Mouse (Mus musculus) left cerebral cortex, postnatal 36 days (tissue): Measurements from ENCODE around the gene Bach2. TPM values are rescaled to one million over a fixed set of nuclear protein-coding genes. Genes with fewer than 3 reads are reported as not detected.

Experiments used
- DNase-seq, 2 experiments: peaks; one replicate each; pipeline ENCODE4 v3.0.0; 2021 to 2022; ENCODE audit warnings: low spot score in 2 of 2, mixed read lengths in 1 of 2
- intact Hi-C: fragments of 180-260 bp; cut with DNase I; formaldehyde crosslinking; loops from one replicate; pipeline ENCODE4 v1.15.1; 2025
- total RNA-seq, 2 experiments: library from RNA; stranded (reverse); gene quantifications; 2 replicates each; pipeline ENCODE4 v1.2.3; 2021

Bach2 gene
- total RNA-seq, 2 experiments from 2014 or later = 12.6 to 16.0 TPM

DNA sequence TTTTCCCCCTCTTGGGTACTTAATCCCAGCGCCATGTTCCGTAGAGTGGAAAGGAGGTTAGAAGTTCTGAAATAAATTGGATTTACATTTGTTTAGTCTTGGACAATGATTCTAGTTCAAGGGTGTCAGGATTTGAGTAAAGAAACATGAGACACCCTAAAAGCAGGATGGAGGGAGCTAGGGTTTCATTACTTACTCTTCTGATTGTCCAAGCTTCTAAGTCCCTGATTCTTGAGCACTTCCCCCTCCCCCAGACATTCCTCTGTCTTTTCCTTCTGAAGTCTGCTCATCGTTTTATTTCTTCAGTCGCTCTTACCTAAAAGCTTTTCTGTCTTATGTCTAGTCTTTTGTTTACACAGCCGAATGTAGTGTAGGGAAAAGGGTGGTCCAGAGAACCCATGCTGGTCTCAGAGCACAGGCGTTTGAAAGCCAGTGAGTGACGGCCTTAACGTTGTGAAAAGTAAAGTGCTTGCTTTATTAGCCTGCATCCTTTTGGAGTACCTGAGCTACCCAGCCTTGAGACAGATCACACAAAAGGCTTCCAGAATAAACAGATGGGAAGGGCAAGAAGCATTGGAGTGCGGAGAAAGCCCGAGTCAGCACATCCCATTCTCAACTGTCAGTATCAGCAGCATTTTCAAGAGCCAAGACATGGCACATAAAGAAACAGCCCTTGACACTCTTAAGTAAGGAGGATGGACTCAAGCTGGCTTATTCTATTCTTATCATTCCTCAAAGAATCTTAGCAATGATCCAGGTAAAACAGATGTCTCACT, 73.8 kb downstream of the Bach2 start:
- intact Hi-C loops = no loop called here
- no peak for DNase-seq

DNA sequence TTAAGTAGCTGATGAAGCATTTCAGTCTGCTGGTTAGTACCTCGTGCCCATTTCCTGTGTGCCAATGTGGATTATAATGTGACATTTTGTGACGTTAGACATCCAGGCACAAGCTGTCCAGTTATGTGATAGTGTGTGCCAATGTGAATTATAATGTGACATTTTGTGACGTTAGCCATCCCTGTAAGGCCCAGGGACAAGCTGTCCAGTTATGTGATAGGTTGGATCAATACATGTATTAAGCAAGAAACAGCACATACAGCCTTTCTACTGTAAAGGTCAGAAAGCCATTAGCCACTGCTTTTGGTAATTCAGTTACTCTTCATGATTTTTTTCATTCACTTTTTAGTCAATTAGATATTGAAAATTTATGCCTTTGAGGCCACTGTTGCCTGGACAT, 76.3 kb downstream of the Bach2 start:
- DNase-seq = no peak
- intact Hi-C loops = no loop called here

DNA sequence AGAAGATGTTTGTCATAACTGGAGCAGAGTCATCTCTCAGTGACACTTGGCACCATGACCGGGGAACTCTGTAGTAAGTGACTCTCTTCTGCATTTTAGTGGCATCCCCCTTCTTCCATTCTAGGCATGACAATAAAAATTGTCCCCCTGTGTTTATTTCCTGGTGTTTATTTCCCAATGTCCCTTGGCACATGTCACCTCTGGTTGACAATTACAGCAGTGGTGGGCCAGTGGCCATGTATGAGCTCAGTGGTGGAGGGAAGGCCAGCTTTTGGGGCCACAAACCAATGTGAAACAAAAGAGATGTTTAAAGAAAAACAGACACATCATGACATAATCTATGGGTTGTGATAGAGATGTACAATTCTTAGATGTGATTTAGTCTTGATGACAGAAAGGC, 80.0 kb downstream of the Bach2 start:
- no peak for DNase-seq
- intact Hi-C loops = no loop called here

DNA sequence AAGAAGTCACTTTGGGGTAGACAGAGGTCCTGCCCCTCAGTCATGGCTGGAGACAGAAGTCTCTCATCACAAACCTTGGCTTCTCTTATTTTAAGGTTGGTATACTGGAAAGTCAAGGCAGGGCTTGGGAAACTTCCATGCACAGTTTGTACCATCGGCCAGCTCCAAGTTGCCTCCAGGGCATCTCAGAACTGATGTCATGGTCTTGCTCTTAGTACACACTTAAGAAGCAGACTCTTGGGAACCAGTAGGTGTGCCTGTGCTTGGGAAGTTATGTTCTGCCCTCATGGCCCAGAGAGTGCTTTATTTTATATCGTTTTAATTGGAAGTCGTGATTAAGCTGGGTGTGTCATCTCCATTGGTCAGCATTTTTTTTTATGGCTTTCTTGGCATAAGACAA, 80.7 kb downstream of the Bach2 start:
- DNase-seq = no peak
- intact Hi-C loops = no loop called here

DNA sequence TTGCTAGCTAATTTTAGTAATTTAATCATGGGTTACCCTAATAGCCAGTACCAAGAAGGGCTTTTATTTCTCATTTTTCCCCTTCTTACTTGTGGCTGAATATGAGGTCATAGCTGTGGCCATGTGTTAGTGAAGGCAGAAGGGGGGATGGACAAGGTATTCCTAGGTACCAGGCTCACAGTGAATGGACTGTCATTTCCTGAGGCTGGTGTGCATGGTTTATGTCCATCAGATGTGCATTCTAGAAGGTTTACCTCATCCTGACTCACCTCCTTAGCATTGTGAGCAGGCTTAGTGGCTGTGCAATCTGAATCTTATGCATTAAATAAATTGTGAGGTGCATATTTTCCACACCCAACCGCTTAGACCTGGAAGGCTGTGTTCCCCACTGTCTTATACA, 81.4 kb downstream of the Bach2 start:
- no peak for DNase-seq
- intact Hi-C loops = no loop called here

DNA sequence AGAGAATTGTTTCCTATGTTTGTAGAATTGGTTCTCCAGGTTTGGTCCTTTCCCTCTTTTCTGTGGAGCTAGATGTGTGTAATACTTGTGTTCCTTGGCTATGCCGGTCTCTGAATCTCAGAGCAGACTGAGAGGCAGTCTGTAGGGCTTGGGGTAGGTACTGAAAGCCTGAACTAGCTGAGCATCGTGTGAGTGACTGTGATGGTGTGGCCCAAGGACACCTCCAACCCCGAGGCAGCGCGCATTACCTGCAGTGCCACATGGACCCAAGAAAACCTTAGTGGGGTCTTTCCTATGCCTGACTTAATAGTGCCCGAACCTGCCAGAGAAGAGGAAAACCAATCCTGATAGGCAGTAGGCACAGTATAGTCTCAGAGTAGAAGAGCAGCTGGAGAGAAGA, 85.5 kb downstream of the Bach2 start:
- intact Hi-C loops = no loop called here
- DNase-seq = no peak

DNA sequence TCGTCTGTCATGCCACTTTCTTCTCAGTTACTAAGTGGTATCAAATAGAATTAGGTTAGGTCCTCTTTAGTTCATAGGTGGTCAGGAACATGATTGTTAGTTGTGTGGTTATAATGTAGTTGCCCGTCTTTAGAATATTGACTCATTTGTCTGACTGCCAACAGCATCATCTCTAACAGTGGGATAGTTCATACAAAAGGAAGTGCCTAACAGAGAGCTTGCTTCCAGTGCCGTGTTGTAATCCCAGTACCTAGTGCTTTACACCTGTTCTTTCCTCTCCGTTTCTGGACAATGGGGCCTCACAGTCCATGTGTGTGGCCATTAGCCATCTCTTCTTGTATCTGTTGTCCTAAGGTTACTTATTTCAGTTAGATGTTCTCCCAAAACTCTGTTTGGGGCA, 86.4 kb downstream of the Bach2 start:
- no peak for DNase-seq
- intact Hi-C loops = no loop called here

DNA sequence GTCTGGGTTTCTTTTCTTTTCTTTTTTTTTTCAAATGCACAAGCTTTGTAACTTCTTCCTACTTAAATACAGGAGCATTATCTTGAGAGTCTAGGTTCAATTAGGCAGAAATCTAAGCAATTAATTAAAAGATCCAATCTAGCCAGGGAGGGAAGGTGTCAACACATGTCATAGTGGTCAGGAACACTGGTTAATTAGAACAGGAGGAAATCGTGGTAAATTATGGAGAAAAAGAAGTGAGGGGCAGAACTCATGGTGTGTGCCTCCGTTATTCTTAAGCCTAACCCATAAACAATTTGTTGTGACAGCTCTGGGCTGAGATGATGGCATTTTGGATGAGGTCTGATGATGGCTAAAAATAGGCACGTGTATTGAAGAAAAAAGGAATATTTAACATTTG, 87.0 kb downstream of the Bach2 start:
- no peak for DNase-seq
- intact Hi-C loops = no loop called here

DNA sequence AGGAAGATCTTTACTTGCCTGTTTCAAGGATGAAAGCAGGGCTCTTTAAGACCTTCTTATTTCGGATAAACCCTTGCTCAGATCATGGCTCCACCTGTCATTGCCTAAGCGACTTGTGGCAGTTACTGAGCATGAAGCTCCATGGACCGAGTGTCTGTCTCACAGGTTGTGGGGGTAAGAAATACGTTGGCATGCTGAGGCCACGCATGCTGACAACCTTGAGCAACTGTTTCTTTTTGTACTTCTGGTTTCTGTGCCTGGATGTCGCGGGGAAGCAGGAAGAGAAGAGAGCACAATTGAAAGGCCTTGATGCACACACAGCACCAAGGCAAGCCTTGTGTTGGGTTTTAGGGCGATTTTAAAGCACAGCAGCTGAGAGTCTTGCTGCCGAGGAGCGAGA, 87.7 kb downstream of the Bach2 start:
- intact Hi-C loops = no loop called here

DNA sequence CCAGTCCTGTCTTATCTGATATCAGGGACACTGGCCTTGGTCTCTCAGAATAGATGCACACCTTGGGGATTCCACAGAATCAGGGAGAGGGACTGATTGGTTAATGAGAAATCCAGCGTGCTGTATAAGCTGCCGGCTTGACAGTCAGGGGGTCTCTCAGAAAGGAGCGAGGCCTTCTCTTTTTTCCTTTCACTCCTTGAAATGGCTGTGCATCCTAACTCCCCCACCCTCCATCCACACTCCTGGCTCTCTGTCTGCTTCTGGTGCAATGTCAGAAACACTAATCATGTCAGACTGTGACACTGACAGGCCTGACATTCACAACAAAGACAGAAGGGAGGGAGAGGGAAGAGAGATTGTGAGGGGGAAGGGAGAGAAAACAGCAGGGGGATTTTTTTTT, 88.3 kb downstream of the Bach2 start:
- no peak for DNase-seq
- intact Hi-C loops = no loop called here

More for the DNA sequence above, 87.7 kb downstream of the Bach2 start:
- peak; percentile 11 to 35 for DNase-seq

DNA sequence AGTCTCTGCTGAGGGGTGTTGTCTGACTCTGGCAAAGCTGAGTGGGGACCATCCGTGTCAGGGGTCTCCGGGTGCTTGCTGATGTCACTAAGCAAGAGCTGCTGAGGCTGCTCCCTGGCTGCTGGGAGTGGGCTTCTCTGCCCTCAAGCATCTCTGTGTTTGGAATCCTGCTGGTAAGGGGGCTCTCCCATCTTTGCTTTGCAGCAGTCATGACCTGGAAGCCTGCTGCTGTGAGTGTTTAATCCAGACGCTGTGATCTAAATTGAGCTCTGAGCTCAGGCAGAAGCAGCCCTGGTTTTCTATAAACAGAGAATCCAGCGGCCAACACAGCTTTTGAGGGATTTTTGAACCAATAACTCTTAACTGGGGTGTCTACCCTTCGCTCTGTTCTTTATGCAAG, 89.0 kb downstream of the Bach2 start:
- intact Hi-C loops = no loop called here
- DNase-seq = no peak

DNA sequence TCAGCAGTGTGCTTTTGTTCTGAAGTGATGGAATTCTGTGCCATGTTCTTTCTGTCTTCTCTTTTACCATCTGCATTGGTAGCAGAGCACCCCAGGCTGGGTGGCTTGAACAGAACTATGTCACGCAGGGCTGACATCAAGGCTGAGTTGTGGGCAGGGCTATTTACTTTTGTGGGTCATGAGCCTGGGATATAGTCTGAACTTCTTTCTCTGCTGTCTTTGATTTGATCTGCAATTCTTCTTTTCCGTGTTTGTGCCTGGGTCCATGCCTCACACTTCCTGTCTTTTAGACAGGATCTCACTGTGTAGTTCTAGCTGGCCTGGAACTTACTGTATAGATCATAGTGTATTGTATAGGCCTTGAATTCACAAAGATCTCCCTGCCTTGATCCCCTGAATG, 90.0 kb downstream of the Bach2 start:
- intact Hi-C loops = no loop called here
- no peak for DNase-seq

DNA sequence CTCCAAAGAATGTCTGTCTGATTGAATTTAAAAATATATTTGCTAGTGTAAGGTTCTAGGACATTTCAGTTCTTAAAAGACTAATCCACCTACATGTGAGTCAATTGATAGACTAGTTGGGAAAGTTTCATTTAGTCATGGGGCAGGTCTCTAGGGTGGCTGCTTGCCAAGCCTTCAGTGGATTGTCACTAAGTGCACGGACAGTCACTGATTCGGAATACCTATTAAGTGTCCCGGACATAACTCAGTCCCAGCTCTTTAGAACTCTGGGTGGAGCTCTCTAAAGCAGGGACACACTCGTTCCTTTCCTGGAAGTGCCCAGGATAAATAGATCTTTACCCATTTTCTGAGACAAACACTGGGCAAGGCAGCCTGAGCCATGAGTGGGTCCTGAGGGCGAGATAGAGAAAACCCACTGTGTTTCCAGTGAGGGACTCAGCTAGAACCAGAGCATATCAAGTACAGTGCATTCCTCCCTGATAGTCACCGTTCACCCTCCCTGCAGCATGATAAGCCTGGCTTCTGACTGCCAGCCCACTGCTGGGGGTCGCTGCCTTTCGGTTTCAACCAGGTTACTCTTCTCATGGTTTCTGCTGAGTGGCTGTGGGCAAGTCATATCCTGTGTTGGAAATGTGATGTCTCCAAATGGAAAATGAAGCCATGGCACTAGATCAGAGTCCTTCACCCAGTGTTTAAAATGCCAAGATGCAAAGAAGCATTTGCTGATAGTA, 92.1 kb downstream of the Bach2 start:
- intact Hi-C loops = no loop called here
- DNase-seq = no peak

DNA sequence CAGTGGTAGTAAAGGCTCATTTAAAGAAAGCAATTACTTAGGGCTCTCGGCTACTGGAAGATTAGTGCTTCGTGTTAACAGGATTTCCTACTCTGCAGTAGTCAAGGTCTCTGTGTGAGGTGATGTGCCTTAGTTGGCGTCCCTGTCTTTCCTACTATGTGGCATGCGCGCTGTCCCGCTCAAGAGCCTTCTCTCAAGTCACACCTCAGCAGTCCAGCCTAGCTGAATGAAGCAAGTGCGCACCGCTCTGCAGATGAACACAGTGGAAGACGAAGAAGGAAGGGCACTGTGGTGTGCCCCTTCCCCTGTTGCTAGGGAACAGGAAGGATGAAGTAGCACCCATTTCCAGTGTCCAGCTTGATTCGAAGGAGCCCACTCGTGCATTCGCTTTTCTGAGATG, 93.4 kb downstream of the Bach2 start:
- DNase-seq = no peak
- intact Hi-C loops = no loop called here

DNA sequence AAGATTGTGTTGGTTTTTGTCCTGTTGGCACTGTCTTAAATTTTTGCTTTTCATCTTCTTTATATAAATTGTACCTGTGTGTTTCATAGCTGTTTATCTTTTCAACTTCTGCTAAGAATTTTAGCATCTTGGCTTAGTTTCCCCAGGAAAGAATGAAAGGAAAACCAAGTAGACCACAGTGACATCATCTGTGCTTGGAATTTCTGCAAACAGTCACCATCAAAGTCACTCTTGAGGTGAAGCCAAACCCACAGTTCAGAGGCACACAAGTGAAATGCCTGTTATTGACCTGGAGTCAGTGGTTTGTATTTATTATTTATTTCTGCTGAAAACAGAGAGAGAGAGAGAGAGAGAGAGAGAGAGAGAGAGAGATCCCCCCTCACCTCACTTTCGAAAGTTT, 95.5 kb downstream of the Bach2 start:
- intact Hi-C loops = no loop called here
- DNase-seq = no peak

DNA sequence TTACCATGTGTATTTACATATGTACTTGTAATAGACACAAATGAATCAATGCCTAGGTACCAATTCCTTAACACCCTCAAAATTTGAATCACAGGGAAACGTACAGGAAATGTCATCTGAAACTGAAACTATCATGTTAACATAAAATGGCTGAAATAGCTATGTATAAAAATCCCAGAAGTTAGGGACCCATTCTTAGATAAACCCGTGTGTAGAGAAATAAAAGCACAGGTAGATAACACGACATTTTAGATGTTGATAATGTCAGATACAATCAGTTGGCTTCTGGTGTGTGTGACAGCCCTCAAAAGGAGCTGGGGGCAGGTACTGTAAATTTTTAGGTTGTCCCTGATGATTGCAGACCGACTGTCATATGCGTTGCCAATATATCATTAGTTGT, 96.2 kb downstream of the Bach2 start:
- no peak for DNase-seq
- intact Hi-C loops = no loop called here

DNA sequence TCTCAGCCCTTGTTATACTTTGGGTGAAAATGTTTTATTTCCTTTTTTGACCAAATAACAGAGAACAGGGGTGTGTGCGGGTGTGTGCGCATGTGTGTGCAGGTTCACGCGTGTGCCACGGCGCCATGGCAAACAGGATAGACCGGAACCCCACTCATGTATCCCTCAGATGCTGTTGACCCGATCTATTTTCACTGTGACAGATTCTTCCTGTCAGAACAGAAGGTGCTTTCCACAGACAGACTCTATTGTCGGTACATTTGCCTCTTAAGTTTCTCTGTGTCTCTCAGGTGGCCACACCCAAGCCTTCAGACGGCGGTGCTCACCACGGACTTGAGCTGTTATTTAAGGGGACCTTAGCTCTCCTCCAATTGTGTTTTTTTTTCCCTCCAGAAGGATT, 97.1 kb downstream of the Bach2 start:
- intact Hi-C loops = no loop called here
- no peak for DNase-seq

DNA sequence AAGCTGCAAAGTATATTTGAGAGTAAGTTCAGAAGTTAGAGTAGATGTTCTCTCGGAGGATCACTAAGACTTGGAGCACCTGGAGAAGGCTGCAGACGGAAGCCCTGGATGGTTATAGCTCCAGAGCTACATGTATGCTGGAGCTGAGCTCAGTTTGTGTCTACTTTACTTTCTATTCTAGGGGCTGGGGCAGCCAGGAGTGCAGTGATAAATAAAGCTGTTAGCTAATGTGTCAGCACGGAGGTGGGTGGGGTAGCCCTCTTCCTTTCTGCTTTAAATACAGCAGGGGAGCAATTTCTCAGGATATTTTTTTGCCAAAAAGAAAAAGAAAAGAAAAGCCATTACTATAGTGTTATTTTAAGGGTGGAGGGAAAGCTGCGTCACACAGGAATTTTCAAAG, 98.0 kb downstream of the Bach2 start:
- intact Hi-C loops = no loop called here
- no peak for DNase-seq

DNA sequence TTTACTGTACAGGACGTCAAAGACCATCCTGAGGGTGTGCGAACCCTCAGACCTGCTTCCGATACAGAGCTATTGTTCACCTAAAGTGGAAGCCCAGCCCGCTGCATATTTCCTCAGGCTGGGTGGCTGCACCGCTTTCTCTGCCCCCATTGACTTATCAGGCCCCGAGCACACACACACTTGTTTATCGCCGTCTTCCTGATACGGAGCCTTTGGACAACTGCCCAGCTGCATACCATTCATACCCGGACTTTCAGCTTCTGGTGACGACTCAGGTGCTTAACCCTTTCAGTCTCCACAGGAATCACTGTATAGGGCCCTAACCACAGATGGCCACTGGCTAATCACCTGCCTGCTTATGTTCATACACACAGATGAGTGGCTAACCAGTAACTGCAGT, 99.0 kb downstream of the Bach2 start:
- intact Hi-C loops = no loop called here

DNA sequence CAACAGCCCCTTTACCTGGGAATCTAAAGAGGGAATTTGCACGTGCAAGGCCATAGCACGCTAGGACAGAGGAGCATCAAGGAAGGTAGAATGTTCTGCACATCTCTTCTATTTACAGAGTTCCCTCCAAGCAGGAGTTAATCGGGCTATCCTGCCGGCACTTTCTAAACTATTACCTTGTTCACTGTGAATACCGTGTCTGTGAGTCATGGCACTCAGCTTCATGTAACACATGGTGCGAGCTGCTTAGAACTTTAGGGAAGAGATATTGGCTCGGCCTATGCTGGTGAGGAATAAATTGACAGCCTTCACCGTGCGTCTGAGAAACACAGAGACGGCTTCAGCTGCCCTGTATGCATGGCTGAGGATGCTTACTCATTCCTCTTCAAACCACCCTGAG, 99.8 kb downstream of the Bach2 start:
- DNase-seq = no peak
- intact Hi-C loops = no loop called here

More for the DNA sequence above, 99.0 kb downstream of the Bach2 start:
- DNase-seq = no peak

DNA sequence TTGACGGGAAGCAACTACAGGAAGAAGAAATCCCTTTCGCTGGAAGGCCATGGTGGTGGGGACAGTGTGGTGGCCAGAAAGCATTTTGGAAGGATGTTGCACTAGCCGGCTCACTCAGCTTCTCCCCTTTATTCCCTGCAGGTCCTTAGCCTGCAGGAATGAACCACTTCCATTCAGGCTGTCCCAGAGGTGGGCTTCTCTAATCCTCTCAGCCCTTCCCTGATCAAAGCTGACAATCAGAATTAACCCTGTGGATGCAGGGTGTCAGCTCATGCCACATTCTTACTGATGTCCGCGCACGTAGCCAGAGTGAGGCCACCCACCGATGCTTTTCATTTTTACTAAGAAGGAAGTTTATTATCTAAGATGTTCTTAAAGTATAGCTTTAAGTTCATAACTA, 102.2 kb downstream of the Bach2 start:
- no peak for DNase-seq
- intact Hi-C loops = no loop called here
